Mouse (Mus musculus) embryonic facial prominence, embryonic 14.5 days (tissue): ENCODE measurements around the gene Brsk2. TPM values are rescaled to one million over a fixed set of nuclear protein-coding genes. Genes with fewer than 3 reads are reported as not detected.
A peak's percentile ranks its signal among the peaks of the same experiment; 100 is the strongest.

ENCODE experiments used
- ATAC-seq: fragments of 200-750 bp; cut with Nextera tagmentation; 2 replicates; pipeline ENCODE4 v1.8.0; 2017; ENCODE audit warnings: low read depth, moderate number of reproducible peaks, moderate TSS enrichment
- DNase-seq: peaks from one replicate; pipeline ENCODE4 v3.0.0-alpha.2; 2015; ENCODE audit warnings: low spot score
- H3K27ac ChIP-seq: fragments of 300-500 bp; sonication (generic); replicated peaks from 2 replicates; pipeline ENCODE4 v1.5.1; 2014; ENCODE audit warnings: low read depth, mild to moderate bottlenecking, low read length, moderate library complexity
- H3K27me3 ChIP-seq: fragments of 300-500 bp; sonication (generic); replicated peaks from 2 replicates; pipeline ENCODE4 v1.6.1; 2014; ENCODE audit warnings: low read length; ENCODE audit not compliant: control insufficient read depth, insufficient read depth
- H3K36me3 ChIP-seq: fragments of 300-500 bp; sonication (generic); 2 replicates; pipeline ENCODE4 v1.6.1; 2014; ENCODE audit warnings: low read length, mixed read lengths; ENCODE audit not compliant: control insufficient read depth, insufficient read depth
- H3K4me1 ChIP-seq: fragments of 300-500 bp; sonication (generic); 2 replicates; pipeline ENCODE4 v1.6.1; 2014; ENCODE audit warnings: antibody characterized with exemption, low read length; ENCODE audit not compliant: control insufficient read depth, insufficient read depth
- H3K4me2 ChIP-seq: fragments of 300-500 bp; sonication (generic); 2 replicates; pipeline ENCODE4 v1.6.1; 2014; ENCODE audit warnings: low read depth, mild to moderate bottlenecking, low read length, moderate library complexity, mixed read lengths
- H3K4me3 ChIP-seq: fragments of 300-500 bp; sonication (generic); 2 replicates; pipeline ENCODE4 v1.5.1; 2014; ENCODE audit warnings: low read depth, mild to moderate bottlenecking, low read length
- H3K9ac ChIP-seq: fragments of 300-500 bp; sonication (generic); 2 replicates; pipeline ENCODE4 v1.6.1; 2014; ENCODE audit warnings: low read depth, mild to moderate bottlenecking, low read length, moderate library complexity, mixed read lengths
- H3K9me3 ChIP-seq: fragments of 300-500 bp; sonication (generic); 2 replicates; pipeline ENCODE4 v1.6.1; 2016; ENCODE audit warnings: low read length; ENCODE audit not compliant: control insufficient read depth
- WGBS: fragments of 180-500 bp; shearing (Covaris S2); extraction: QIAGEN DNeasy Blood & Tissue Kit; methylation state at CpG from one replicate; pipeline ENCODE4 v1.1.7; 2014; 5-methylcytosine and 5-hydroxymethylcytosine counted together
- polyA plus RNA-seq: library from polyadenylated mRNA; unstranded; fragments of >200 nt; fragmentation: Nextera tagmentation; extraction: Ambion mirVana; gene quantifications from 2 replicates; pipeline ENCODE4 v1.2.1, GENCODE M21; 2014

The Brsk2 gene
- polyA plus RNA-seq, 1 experiment from 2014 or later: 1.3 TPM

DNA sequence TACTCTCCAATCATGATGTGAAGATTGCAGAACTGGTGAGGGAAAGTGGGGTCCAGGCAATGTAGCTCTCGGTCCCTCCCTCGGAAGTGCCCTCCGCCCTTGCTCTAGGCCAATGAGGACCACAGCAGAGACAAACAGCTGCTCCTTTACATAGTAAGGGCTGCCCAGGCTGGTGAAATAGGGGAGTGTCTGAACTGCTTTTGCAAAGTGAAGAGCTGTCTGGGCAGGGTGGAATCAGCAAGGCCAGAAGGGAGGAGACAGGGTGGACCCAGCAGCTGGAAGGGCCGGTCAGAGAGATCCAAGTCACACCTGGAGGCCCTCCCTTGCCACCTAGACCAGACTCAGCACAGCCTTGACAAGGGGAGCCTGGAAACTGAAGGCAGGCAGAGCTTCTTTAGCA, 76.4 kb downstream of the Brsk2 start:
- no peaks in the 10 kb centered on the region for H3K27me3 ChIP-seq
- no peak overlapping the region for H3K4me3 ChIP-seq
- 0 out of 2 replicates have a peak overlapping the region, but pooled peaks have one; percentile 16 for H3K27ac ChIP-seq
- H3K4me1 ChIP-seq: peaks cover 9% of the 10 kb centered on the region
- H3K36me3 ChIP-seq: no peaks in the 10 kb centered on the region
- ATAC-seq (peak; percentile 20; the same call in 1 of the 2 replicates), DNase-seq (no peak)
- WGBS: 74% methylated on average over 4 of the region's 4 CpGs
- H3K9ac ChIP-seq: no peak overlapping the region
- H3K9me3 ChIP-seq: no peaks in the 10 kb centered on the region
- H3K4me2 ChIP-seq: no peak overlapping the region

GRCm38 (mm10) chr7:142030073-142030472, 80.5 kb downstream of the Brsk2 start:
- no peak overlapping the region for H3K9ac ChIP-seq
- no peak overlapping the region for H3K27ac ChIP-seq
- H3K27me3 ChIP-seq: no peaks in the 10 kb centered on the region
- peaks cover 8% of the 10 kb centered on the region for H3K4me1 ChIP-seq
- no peak overlapping the region for H3K4me3 ChIP-seq
- no peak overlapping the region for H3K4me2 ChIP-seq
- DNase-seq: no peak
- no peaks in the 10 kb centered on the region for H3K9me3 ChIP-seq
- ATAC-seq: no peak
- H3K36me3 ChIP-seq: no peaks in the 10 kb centered on the region

GRCm38 (mm10) chr7:142034198-142034597, 84.6 kb downstream of the Brsk2 start:
- 78% methylated on average over 2 of the region's 2 CpGs for WGBS
- H3K27me3 ChIP-seq: no peaks in the 10 kb centered on the region
- DNase-seq (peak; percentile 39), ATAC-seq (0 out of 2 replicates have a peak, but pooled peaks have one; percentile 13)
- H3K9ac ChIP-seq: no peak overlapping the region
- no peaks in the 10 kb centered on the region for H3K4me1 ChIP-seq
- no peak overlapping the region for H3K4me2 ChIP-seq
- H3K9me3 ChIP-seq: no peaks in the 10 kb centered on the region
- H3K36me3 ChIP-seq: no peaks in the 10 kb centered on the region
- H3K27ac ChIP-seq: no peak overlapping the region
- no peak overlapping the region for H3K4me3 ChIP-seq

GRCm38 (mm10) chr7:142035048-142035811, 85.7 kb downstream of the Brsk2 start:
- WGBS: 78% methylated on average over 2 of the region's 2 CpGs
- Histone ChIP-seq H3K9ac (no peak overlapping the region), H3K4me3 (no peak overlapping the region), H3K36me3 (no peaks in the 10 kb centered on the region), H3K4me1 (no peaks in the 10 kb centered on the region), H3K4me2 (no peak overlapping the region), H3K27me3 (no peaks in the 10 kb centered on the region), H3K27ac (no peak overlapping the region), H3K9me3 (no peaks in the 10 kb centered on the region)
- peak; percentile 36 for DNase-seq
- ATAC-seq: peak; percentile 35; the same call in 1 of the 2 replicates

GRCm38 (mm10) chr7:142037553-142038170, 88.1 kb downstream of the Brsk2 start:
- Histone ChIP-seq H3K9me3 (no peaks in the 10 kb centered on the region), H3K4me3 (no peak overlapping the region), H3K4me1 (no peaks in the 10 kb centered on the region), H3K4me2 (no peak overlapping the region), H3K9ac (no peak overlapping the region), H3K27me3 (no peaks in the 10 kb centered on the region), H3K36me3 (no peaks in the 10 kb centered on the region), H3K27ac (no peak overlapping the region)
- DNase-seq: peak; percentile 42
- peak; percentile 75 for ATAC-seq
- WGBS: 67% methylated on average over 4 of the region's 4 CpGs

DNA sequence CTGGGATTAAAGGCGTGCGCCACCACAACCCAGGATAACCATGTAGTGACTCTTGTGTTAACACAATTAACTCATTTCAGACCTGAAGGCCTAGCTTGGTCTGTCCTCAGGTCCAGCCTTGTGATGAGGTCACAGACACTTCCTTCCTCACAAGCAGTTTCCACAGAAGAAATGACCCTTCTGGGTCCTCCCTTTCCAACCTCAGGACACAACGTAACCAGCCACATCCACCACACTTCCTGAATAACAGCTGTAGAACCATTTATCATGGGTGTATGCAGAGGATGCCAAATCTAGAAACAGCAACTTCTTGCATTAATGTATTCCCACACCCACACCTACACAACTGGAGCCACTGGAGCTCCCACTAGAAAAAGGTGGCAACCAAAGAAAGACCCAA, 91.2 kb downstream of the Brsk2 start:
- Histone ChIP-seq H3K27ac (no peak overlapping the region), H3K4me1 (no peaks in the 10 kb centered on the region), H3K36me3 (no peaks in the 10 kb centered on the region), H3K9me3 (no peaks in the 10 kb centered on the region), H3K9ac (no peak overlapping the region), H3K4me2 (no peak overlapping the region), H3K27me3 (no peaks in the 10 kb centered on the region), H3K4me3 (no peak overlapping the region)
- ATAC-seq (no peak), DNase-seq (no peak)
- WGBS: 91% methylated on average over 3 of the region's 3 CpGs

DNA sequence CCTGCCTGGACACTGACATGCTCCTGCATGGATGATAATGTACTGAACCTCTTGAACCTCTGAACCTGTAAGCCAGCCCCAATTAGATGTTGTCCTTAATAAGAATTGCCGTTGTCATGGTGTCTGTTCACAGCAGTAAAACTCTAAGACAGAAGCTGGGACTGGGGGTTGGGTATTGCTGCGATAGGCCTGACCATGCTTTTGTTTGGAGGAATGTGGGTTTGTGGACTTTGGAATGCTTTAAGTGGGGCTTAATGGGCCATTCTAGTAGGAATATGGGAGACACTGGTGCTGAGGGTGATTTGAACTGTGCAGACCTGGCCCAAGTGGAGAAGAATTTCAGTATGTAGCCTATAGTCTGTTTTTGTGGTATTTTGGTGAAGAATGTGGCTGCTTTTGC, 95.8 kb downstream of the Brsk2 start:
- no peaks in the 10 kb centered on the region for H3K4me1 ChIP-seq
- H3K4me2 ChIP-seq: no peak overlapping the region
- no peak overlapping the region for H3K9ac ChIP-seq
- WGBS: 63% methylated on average over 2 of the region's 2 CpGs
- H3K9me3 ChIP-seq: no peaks in the 10 kb centered on the region
- DNase-seq (no peak), ATAC-seq (no peak)
- H3K36me3 ChIP-seq: no peaks in the 10 kb centered on the region
- no peaks in the 10 kb centered on the region for H3K27me3 ChIP-seq
- H3K4me3 ChIP-seq: no peak overlapping the region
- no peak overlapping the region for H3K27ac ChIP-seq

- ATAC-seq (no peak), DNase-seq (no peak)
- Histone ChIP-seq H3K4me2 (no peak overlapping the region), H3K4me1 (no peaks in the 10 kb centered on the region), H3K36me3 (no peaks in the 10 kb centered on the region), H3K4me3 (no peak overlapping the region), H3K9me3 (no peaks in the 10 kb centered on the region), H3K9ac (no peak overlapping the region), H3K27ac (no peak overlapping the region), H3K27me3 (no peaks in the 10 kb centered on the region)
- 97% methylated on average over 1 of the region's 1 CpGs for WGBS
Observed at GRCm38 (mm10) chr7:142045932-142046331, 96.4 kb downstream of the Brsk2 start.

- Histone ChIP-seq H3K4me1 (no peaks in the 10 kb centered on the region), H3K4me2 (no peak overlapping the region), H3K9me3 (no peaks in the 10 kb centered on the region), H3K36me3 (0 out of 2 replicates have a peak, but pooled peaks cover 8% of the 10 kb centered on the region), H3K27me3 (no peaks in the 10 kb centered on the region), H3K27ac (no peak overlapping the region), H3K4me3 (no peak overlapping the region), H3K9ac (no peak overlapping the region)
- ATAC-seq: no peak
- DNase-seq: no peak
Observed at GRCm38 (mm10) chr7:142050536-142050935, 101.0 kb downstream of the Brsk2 start.
